Mouse (Mus musculus) forebrain, embryonic 16.5 days (tissue): ENCODE measurements around the gene Rnf150. TPM values are rescaled to one million over a fixed set of nuclear protein-coding genes. Genes with fewer than 3 reads are reported as not detected.

Source experiments
- polyA plus RNA-seq: library from polyadenylated mRNA; unstranded; fragments of >200 nt; fragmentation: Nextera tagmentation; extraction: Ambion mirVana; gene quantifications from 2 replicates; pipeline ENCODE4 v1.2.1, GENCODE M21; 2015

The Rnf150 gene
- polyA plus RNA-seq, 1 experiment from 2014 or later, result 2.0 TPM

Other genes with a start within 250 kb of the Rnf150 start
- gene Zfp330, start 89.2 kb upstream of the Rnf150 start, polyA plus RNA-seq, result 88.5 and 94.4 TPM in 2 replicates